Mouse (Mus musculus) MEL (cell line): Measurements from ENCODE around the gene Zfp513.

Experiments
- CTCF ChIP-seq, 3 experiments: IDR thresholded peaks in 2 of 3; conservative IDR thresholded peaks in 1 of 3; 2 replicates each; pipeline ENCODE4 v1.5.1; 2011 to 2012; ENCODE audit warnings: low read length in 3 of 3, low read depth in 2 of 3, mild to moderate bottlenecking in 2 of 3, improper control_type of control experiment in 1 of 3, inconsistent platforms in 1 of 3, mixed read lengths in 1 of 3, moderate library complexity in 1 of 3; ENCODE audit not compliant: control insufficient read depth in 1 of 3, insufficient read depth in 1 of 3, poor library complexity in 1 of 3, severe bottlenecking in 1 of 3
- EP300 ChIP-seq, 2 experiments: IDR thresholded peaks; 2 replicates each; pipeline ENCODE4 v1.6.1; 2011; ENCODE audit warnings: improper control_type of control experiment in 2 of 2, low read length in 2 of 2, low read depth in 1 of 2, mild to moderate bottlenecking in 1 of 2
- HCFC1 ChIP-seq: IDR thresholded peaks from 2 replicates; pipeline ENCODE4 v1.6.1; 2012; ENCODE audit warnings: low read depth, mild to moderate bottlenecking, inconsistent platforms, low read length, improper control_type of control experiment, moderate library complexity
- KAT2A ChIP-seq: conservative IDR thresholded peaks from 2 replicates; pipeline ENCODE4 v1.6.1; 2012; ENCODE audit warnings: low read depth, low read length, improper control_type of control experiment, inconsistent platforms
- MEF2A ChIP-seq: IDR thresholded peaks from 2 replicates; pipeline ENCODE4 v1.6.1; 2014; ENCODE audit warnings: low read depth, mild to moderate bottlenecking, inconsistent platforms, low read length, improper control_type of control experiment; ENCODE audit not compliant: poor library complexity, insufficient replicate concordance, severe bottlenecking; ENCODE audit errors: extremely low read depth
- MYB ChIP-seq: IDR thresholded peaks from 2 replicates; pipeline ENCODE4 v1.6.1; 2011; ENCODE audit warnings: mild to moderate bottlenecking, low read depth, low read length, improper control_type of control experiment
- UBTF ChIP-seq: IDR thresholded peaks from 2 replicates; pipeline ENCODE4 v1.6.1; 2012; ENCODE audit warnings: low read depth, mild to moderate bottlenecking, inconsistent platforms, low read length, improper control_type of control experiment, moderate library complexity, borderline replicate concordance; ENCODE audit not compliant: insufficient read depth

GRCm38 (mm10) chr5:31242191-31242590 lies 40.1 kb upstream of the Zfp513 start:
- TF ChIP-seq HCFC1 (no peak), MEF2A (no peak), EP300 (IDR thresholded peaks at IDR 0.05; ENCODE audit: low read depth in 1 of 2, low read length in 2 of 2) (no peak), CTCF (IDR thresholded peaks at IDR 0.05 in 2 of 3, conservative IDR thresholded peaks at IDR 0.05 in 1 of 3; ENCODE audit: control insufficient read depth in 1 of 3, insufficient read depth in 1 of 3, low read depth in 2 of 3, low read length in 3 of 3, poor library complexity in 1 of 3, severe bottlenecking in 1 of 3) (no peak), MYB (no peak), UBTF (no peak), KAT2A (no peak)
